Mouse (Mus musculus): ENCODE results near the gene Scaf8.
"Not testable (repeated sequence)": the region's sequence is repeated elsewhere in the genome, so short reads cannot be mapped to it uniquely, and the experiment has no call there.

Scaf8 gene

DNA sequence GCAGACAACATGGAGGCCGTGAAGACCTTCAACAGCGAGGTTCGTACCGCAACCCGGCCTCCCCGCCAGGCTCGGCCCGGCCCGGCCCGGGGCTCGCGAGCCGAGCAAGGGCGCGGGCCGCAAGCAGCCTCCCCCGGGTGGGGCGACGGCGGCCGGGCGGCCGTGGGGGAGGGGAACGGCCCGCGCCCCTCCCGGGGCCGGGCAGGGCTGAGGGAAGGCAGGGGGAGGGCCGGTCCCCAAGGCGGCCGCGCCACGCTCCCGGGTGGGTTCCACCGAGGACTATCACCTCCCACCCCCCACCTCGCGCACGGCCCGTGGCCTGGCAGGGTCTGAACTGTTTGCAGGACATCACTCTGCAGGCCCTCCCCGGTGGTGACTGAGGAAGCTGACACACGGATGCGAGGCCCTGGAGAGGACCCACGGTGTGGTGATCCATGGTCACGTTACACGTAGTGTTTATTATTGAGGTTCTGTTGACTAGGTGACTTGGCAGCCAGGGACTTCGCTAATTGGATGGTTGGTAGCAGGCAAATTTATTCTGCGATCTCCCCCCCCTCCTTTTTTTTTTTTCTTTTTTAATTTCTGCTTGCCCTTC, 705 bp downstream of the Scaf8 start:
- DNase-seq (ENCODE audit: low spot score) = peak; percentile 41

DNA sequence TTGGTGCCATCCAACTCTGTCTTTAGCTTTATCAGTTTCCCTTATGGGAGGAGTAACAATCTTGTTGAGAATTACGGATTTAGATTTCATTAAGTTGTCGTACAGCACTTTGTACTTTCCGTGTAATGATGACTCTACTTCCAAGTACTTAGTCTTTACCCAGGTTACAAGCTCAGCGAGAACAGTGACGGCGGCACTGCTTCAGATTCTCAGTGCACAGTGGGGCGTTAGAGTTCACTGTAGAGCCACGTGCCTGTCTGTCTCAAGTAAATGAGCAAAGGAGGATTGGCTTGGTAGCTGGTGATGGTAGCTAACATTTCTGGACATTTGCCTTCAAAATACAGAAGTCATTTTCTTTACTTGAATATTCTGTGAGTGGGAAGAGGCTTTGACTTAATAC, 6.2 kb downstream of the Scaf8 start:
- not testable (repeated sequence) for DNase-seq (ENCODE audit: low spot score)

GRCm38 (mm10) chr17:3123581-3123980, 8.8 kb downstream of the Scaf8 start:
- DNase-seq (ENCODE audit: low spot score) = not testable (repeated sequence)

DNA sequence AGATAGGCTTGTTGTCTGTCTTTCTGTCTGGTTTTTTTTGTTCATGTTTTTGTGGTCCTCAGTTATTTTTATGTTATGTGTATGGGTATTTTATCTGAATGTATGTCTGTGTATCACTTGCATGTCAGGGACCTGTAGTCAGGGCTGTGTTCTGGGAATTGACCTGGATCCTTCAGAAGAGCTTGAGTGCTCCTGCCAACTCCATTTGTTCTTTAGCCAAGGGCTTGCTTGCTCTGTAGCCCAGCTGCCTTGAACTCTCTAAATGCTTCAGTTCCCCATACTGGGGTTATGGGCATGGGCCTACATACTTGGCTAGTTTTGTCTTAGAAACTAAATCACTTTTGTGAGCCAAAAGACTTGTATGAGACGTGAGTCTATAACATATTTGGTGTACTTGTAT, 13.9 kb downstream of the Scaf8 start:
- DNase-seq (ENCODE audit: low spot score) = no peak

- no peak for DNase-seq (ENCODE audit: low spot score)
These were observed 15.0 kb downstream of the Scaf8 start for GRCm38 (mm10) chr17:3129791-3130190.

DNA sequence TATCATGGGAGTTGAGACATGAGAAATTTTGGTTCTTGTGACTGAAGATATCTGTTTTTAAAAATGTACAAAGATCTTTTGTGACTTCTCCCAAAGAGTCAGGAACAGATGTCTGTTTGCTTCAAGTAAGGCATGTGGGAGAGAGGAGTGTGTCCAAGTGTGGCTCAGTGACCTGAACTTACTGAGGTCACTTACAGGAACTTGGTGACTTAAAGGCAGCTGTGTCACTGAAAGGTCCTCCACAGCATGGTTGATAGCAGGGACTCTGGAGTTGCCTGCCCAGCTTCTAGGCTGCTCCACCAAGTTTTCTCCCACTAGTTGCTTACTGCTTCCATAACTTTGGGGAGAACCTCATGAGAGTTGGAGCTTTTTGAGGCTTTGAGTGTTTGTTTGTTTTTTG, 20.6 kb downstream of the Scaf8 start:
- DNase-seq (ENCODE audit: low spot score) = no peak

DNA sequence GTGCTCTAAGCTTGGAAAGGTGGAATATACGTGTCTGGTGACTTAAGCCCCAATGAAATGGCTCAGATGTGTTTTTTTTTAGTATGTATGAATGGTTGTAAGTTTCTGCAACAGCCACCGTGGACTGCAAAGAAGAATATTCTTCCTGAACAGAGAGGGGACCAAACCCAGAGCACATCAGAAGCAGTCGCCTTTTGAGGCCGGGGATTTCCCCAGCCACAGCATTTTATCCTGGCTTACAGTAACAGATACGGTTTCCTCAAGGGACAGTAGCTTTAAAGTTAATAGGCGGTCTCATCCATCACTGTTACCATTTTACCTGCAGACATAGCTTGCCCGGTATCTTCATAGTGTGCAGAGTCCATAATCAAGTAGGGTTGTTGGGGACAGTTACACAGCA, 21.4 kb downstream of the Scaf8 start:
- no peak for DNase-seq (ENCODE audit: low spot score)

GRCm38 (mm10) chr17:3138387-3138786, 23.6 kb downstream of the Scaf8 start:
- DNase-seq (ENCODE audit: low spot score) = no peak

DNA sequence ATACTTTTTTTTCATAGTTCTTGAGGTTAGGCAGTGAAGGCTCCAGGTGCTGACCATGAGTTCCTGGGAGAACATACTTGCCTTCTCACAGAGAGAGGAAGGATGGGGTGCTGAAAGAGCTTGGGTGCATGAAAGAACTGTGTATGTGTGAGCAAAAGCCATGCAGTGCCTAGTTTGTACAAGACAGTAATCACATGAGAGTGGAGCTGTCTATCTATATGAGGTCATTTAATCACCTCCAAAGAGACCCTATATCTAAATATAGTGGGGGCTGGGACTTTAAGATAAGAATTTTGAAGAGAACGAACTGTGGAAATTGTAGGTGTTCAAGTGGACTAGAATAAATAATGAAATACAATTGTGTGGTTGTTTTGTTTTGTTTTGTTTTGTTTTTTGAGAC, 25.3 kb downstream of the Scaf8 start:
- DNase-seq (ENCODE audit: low spot score) = no peak

DNA sequence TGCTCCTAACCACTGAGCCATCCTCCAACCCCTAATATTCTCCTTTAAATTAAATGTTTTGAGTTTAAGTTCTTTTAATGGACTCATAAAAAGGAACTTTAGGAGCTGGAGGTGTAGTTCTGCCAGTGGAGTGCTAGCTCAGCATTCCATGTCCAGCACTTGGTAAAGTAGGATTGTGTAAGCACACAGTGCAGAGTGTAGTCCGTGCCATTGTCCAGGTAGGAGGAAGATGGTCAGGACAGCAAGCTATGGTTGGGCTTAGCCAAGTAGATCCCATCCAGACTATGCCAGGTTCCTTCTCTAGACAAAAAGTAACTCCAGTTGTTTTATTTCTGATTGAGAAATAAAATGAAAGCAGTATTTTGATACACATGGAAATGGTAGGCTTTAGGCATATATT, 34.1 kb downstream of the Scaf8 start:
- DNase-seq (ENCODE audit: low spot score) = no peak

- DNase-seq (ENCODE audit: low spot score) = no peak
These were observed 34.8 kb downstream of the Scaf8 start for GRCm38 (mm10) chr17:3149541-3149940.

GRCm38 (mm10) chr17:3150701-3151100, 35.9 kb downstream of the Scaf8 start:
- not testable (repeated sequence) for DNase-seq (ENCODE audit: low spot score)

GRCm38 (mm10) chr17:3151181-3151580, 36.4 kb downstream of the Scaf8 start:
- DNase-seq (ENCODE audit: low spot score) = no peak

GRCm38 (mm10) chr17:3156176-3156575, 41.4 kb downstream of the Scaf8 start:
- DNase-seq (ENCODE audit: low spot score) = not testable (repeated sequence)

- DNase-seq (ENCODE audit: low spot score) = no peak
These were observed 42.2 kb downstream of the Scaf8 start for GRCm38 (mm10) chr17:3157016-3157415.

DNA sequence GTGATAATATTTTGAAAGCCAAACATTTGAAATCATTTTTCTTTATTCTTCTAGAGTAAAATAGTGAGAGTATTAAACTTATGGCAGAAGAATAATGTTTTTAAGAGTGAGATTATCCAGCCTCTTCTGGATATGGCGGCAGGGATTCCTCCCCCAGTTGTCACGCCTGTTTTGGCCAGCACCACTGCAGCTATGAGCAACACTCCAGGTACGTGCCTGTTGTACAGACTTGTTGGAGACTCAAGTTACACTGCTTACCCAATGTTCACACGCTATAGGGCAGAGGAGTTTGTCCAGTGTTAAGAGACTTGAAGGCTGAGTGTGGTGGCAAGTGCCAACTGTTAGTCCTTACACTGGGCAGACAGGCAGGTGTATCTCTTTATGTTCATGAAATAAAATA, 48.1 kb downstream of the Scaf8 start:
- DNase-seq (ENCODE audit: low spot score) = no peak

DNA sequence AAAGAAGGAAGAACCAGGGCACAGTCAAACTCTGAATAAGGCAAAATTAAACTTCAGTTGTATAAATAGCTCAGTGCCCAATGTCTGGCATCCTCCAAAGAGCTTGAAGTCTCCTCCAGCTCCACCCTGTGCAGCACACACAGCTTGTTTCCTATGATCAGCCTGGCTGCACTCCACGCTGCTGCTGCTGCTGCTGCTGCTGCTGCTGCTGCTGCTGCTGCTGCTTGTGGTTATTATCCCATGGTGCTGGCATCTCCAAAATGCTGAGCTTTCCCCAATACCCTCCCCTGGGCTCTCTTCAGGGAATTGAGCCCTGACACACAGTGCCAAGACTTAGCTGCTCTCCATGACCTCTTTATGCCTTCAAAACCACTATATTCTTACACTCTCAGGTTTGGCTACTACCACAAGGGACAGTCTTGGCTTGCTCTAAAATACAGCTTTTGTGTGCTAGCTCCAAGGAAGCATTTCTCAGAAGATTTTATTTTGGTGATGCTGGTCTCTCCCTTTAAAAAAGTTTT, 65.7 kb downstream of the Scaf8 start:
- not testable (repeated sequence) for DNase-seq (ENCODE audit: low spot score)

DNA sequence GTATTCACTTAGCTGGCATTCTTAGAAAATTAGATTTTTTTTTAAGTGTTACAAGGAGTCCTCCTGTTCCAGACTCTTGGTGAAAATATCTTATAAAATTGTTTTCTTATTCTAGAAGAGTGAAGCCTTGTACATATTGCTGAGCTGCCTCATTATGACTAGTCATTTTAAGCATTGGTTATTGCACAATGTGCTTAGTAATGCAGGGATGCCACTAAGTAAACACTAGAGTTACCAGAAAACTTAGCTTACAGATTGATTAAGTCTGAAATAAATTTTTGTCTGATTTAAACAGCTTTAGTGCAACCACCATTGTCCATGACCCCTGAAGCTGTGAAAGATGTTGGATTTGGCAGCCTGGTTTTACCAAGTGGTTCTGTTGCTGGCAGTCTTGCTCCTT, 80.7 kb downstream of the Scaf8 start:
- DNase-seq (ENCODE audit: low spot score) = not testable (repeated sequence)

DNA sequence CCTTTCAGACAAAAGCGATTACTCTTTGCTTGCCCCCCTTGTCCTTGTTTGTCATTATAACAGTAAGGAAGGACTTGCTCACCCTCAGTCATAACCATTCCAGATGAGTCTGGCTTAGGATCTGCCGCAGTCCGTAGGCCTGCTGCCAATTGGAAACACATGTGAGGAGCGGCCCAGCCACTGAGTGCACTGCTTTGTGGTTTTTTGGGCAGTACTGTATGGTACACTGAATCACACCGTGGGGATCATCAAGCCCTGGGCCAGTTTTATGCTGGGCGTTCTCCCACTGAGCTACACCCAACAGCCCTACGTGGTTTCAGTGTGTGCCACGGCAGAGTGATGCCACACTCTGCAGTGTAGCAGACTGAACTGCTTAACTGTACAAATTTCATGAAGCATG, 85.6 kb downstream of the Scaf8 start:
- no peak for DNase-seq (ENCODE audit: low spot score)

GRCm38 (mm10) chr17:3203916-3204315, 89.1 kb downstream of the Scaf8 start:
- DNase-seq (ENCODE audit: low spot score) = no peak

- DNase-seq (ENCODE audit: low spot score) = no peak
These were observed 90.1 kb downstream of the Scaf8 start for GRCm38 (mm10) chr17:3204826-3205405.

GRCm38 (mm10) chr17:3206527-3207398, 92.0 kb downstream of the Scaf8 start:
- DNase-seq (ENCODE audit: low spot score) = no peak

Data from ovary, postnatal 10 days (tissue).